Mouse (Mus musculus): ENCODE data around the gene Havcr2. TPM values are rescaled to one million over a fixed set of nuclear protein-coding genes. Genes with fewer than 3 reads are reported as not detected.
"Not testable (repeated sequence)": the region's sequence is repeated elsewhere in the genome, so short reads cannot be mapped to it uniquely, and the experiment has no call there.

Havcr2 gene
- total and polyA plus RNA-seq, 2 experiments from 2014 or later: 0.22 to 1.1 TPM

DNA sequence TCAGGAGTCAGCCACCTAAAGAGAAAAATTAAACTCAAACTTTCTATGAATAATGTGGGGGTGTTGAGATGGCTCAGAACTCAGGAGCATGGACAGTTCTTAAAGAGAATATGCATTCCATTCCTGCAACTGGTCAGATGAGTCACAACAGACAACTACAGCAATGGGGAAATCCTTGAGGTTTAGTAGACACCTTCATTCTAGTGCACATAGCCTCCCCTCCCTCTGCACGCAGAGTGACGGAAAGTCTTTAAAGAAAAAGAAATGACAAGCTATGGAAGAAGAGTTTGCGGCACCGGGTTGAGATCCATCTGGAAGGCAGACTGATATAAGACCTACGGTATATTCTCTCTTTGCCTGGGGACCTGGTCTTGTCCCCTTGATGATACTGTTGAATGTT, 55.2 kb downstream of the Havcr2 start:
- Histone ChIP-seq H3K4me3 (ENCODE audit: low read depth, low read length) (no peak overlapping the region), H3K27ac (ENCODE audit: low read depth, low read length) (no peak overlapping the region), H3K9me3 (ENCODE audit: low read length) (no peaks in the 10 kb centered on the region), H3K4me2 (ENCODE audit: low read depth) (no peak overlapping the region), H3K4me1 (ENCODE audit: insufficient read depth) (no peaks in the 10 kb centered on the region), H3K9ac (no peak overlapping the region), H3K36me3 (ENCODE audit: insufficient read depth) (no peaks in the 10 kb centered on the region), H3K27me3 (ENCODE audit: insufficient read depth, low read length) (no peaks in the 10 kb centered on the region)
- no peak for ATAC-seq
- no peak for TF ChIP-seq CTCF (IDR thresholded peaks at IDR 0.05; ENCODE audit: low read depth)
- 95% methylated on average over 5 of the region's 5 CpGs for WGBS
- no peak for DNase-seq

DNA sequence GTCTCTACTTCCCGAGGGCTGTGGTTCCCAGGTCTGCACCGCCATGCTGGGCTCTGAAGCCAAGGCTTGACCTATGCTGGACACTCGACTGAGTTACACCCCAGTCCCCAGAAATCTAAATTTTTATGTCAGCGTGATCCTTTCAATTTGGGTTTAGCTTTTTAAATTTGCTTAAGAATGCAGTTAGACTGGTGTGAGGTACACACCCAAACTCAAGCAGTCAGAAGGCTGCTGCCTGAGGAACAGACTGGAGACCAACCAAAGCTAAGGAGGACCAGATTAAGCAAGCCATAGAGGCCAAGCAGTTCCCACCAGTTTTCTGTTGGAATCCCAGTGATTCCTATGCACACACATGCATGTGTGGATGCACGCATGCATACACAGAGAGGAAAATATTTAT, 66.6 kb downstream of the Havcr2 start:
- H3K9me3 ChIP-seq (ENCODE audit: low read length); ATAC-seq: not testable (repeated sequence)
- WGBS: 89% methylated on average over 5 of the region's 5 CpGs

DNA sequence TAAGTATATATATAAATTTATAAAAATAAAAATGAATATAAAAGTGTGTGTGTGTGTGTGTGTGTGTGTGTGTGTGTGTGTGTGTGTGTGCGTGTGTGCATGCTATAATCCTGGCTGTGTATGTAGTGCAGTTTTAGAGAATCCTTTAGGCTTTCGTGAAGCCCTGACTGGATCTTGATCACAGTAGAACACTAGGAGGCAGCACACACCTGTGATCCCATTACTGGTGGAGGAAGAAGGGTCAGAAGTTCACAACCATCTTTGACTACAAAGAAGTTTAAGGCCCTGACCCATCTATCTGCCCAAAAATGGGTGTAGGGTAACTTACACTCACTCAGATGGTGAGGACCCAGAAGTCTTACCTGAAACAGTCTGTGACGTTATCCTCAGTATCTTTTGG, 68.0 kb downstream of the Havcr2 start:
- Histone ChIP-seq H3K27ac (ENCODE audit: low read depth, low read length) (no peak overlapping the region), H3K4me2 (ENCODE audit: low read depth) (no peak overlapping the region), H3K4me1 (ENCODE audit: insufficient read depth) (no peaks in the 10 kb centered on the region), H3K9ac (no peak overlapping the region), H3K27me3 (ENCODE audit: insufficient read depth, low read length) (no peaks in the 10 kb centered on the region), H3K36me3 (ENCODE audit: insufficient read depth) (no peaks in the 10 kb centered on the region), H3K9me3 (ENCODE audit: low read length) (no peaks in the 10 kb centered on the region), H3K4me3 (ENCODE audit: low read depth, low read length) (no peak overlapping the region)
- DNase-seq (no peak), ATAC-seq (no peak)
- TF ChIP-seq CTCF (IDR thresholded peaks at IDR 0.05; ENCODE audit: low read depth): peak; percentile 25
- 82% methylated on average over 3 of the region's 3 CpGs for WGBS

More for the DNA sequence above, 66.6 kb downstream of the Havcr2 start:
- not testable (repeated sequence) for H3K4me2 ChIP-seq (ENCODE audit: low read depth); H3K4me3 ChIP-seq (ENCODE audit: low read depth, low read length); DNase-seq; H3K9ac ChIP-seq; H3K27me3 ChIP-seq (ENCODE audit: insufficient read depth, low read length); H3K27ac ChIP-seq (ENCODE audit: low read depth, low read length); H3K4me1 ChIP-seq (ENCODE audit: insufficient read depth); H3K36me3 ChIP-seq (ENCODE audit: insufficient read depth)

DNA sequence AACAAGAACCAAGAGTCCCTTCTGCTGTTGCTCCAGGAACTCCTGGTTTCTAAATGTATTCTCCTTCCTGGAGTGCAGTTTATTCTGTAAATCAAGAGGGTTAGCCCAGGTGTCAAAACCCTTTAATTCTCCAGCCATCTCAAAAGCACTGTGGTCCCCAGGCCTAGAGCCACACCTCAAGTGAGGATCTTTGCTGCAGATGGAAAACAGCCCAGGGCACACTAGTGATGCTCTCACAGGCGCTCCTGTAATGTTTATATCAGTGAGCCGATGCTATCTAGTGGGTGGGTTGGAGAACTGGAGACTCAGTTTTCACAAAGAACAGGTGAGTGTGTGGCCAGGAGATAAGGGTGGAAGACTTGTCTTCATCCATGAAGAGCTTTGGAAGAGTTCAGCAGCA, 69.2 kb downstream of the Havcr2 start, which contains the start of gene Gm12169:
Gene Gm12169, plus strand, starts transcription at position 301 of the 400 bp plus-strand sequence.
- no peak within 1 kb of the TSS for H3K4me3 ChIP-seq (ENCODE audit: low read depth, low read length)
- no peaks in the 10 kb centered on the region for H3K9me3 ChIP-seq (ENCODE audit: low read length)
- DNase-seq (no peak), ATAC-seq (no peak)
- H3K9ac ChIP-seq: no peak within 1 kb of the TSS
- no peaks in the 10 kb centered on the region for H3K36me3 ChIP-seq (ENCODE audit: insufficient read depth)
- no peaks in the 10 kb centered on the region for H3K4me1 ChIP-seq (ENCODE audit: insufficient read depth)
- WGBS: 99% methylated on average over 2 of the region's 2 CpGs
- no peak within 1 kb of the TSS for H3K4me2 ChIP-seq (ENCODE audit: low read depth)
- no peaks in the 10 kb centered on the region for H3K27me3 ChIP-seq (ENCODE audit: insufficient read depth, low read length)
- no peak within 1 kb of the TSS for H3K27ac ChIP-seq (ENCODE audit: low read depth, low read length)
- no peak for TF ChIP-seq CTCF (IDR thresholded peaks at IDR 0.05; ENCODE audit: low read depth)

DNA sequence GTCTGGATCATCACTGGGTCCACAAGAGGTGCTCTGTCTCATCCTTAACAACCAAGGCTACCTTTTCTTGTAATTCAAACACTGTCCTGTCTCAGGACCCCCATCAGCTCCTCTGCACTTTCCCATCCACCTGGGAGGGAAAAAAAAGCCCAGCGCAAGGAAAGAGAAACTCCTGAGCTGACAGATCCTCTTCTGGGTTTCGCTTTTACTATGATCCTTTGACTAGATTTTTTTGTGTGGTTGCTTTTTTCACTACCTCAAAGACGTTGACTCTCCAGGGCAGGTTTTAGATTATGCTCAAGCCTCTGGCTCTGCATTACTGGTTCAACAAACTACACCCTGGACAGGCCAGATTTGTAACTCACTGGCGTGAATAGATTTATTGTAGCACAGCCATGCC, 75.4 kb downstream of the Havcr2 start:
- Histone ChIP-seq H3K4me3 (ENCODE audit: low read depth, low read length) (no peak overlapping the region), H3K9me3 (ENCODE audit: low read length) (no peaks in the 10 kb centered on the region), H3K27ac (ENCODE audit: low read depth, low read length) (no peak overlapping the region), H3K9ac (no peak overlapping the region), H3K27me3 (ENCODE audit: insufficient read depth, low read length) (no peaks in the 10 kb centered on the region), H3K36me3 (ENCODE audit: insufficient read depth) (no peaks in the 10 kb centered on the region), H3K4me2 (ENCODE audit: low read depth) (no peak overlapping the region), H3K4me1 (ENCODE audit: insufficient read depth) (no peaks in the 10 kb centered on the region)
- no peak for TF ChIP-seq CTCF (IDR thresholded peaks at IDR 0.05; ENCODE audit: low read depth)
- ATAC-seq (no peak), DNase-seq (no peak)
- WGBS: 86% methylated on average over 4 of the region's 4 CpGs

Other genes with a start within 250 kb of the Havcr2 start
- gene Fndc9, start 219.4 kb upstream of the Havcr2 start, total RNA-seq (2014; rRNA removed): 11.1 and 12.2 TPM in 2 replicates
- gene Fndc9, start 219.4 kb upstream of the Havcr2 start, polyA plus RNA-seq (2015; fragmentation: Nextera tagmentation; extraction: Ambion mirVana): 9.9 and 15.9 TPM in 2 replicates
- gene Cyfip2, start 142.1 kb upstream of the Havcr2 start, total RNA-seq (2014; rRNA removed): 92.5 and 114 TPM in 2 replicates
- gene Cyfip2, start 142.1 kb upstream of the Havcr2 start, polyA plus RNA-seq (2015; fragmentation: Nextera tagmentation; extraction: Ambion mirVana): 54.9 and 75.8 TPM in 2 replicates
- gene Itk, start 65.4 kb upstream of the Havcr2 start, total RNA-seq (2014; rRNA removed): 0.19 and 0.31 TPM in 2 replicates
- 0.05 and 0.06 TPM in 2 replicates for gene Itk, start 65.4 kb upstream of the Havcr2 start, polyA plus RNA-seq (2015; fragmentation: Nextera tagmentation; extraction: Ambion mirVana)
- gene Fam71b, start 58.4 kb upstream of the Havcr2 start, total RNA-seq (2014; rRNA removed): not detected in 2 replicates
- not detected in 2 replicates for gene Fam71b, start 58.4 kb upstream of the Havcr2 start, polyA plus RNA-seq (2015; fragmentation: Nextera tagmentation; extraction: Ambion mirVana)
- gene Med7, start 18.0 kb upstream of the Havcr2 start, total RNA-seq (2014; rRNA removed): 39.7 and 43.9 TPM in 2 replicates
- 60.3 and 70.6 TPM in 2 replicates for gene Med7, start 18.0 kb upstream of the Havcr2 start, polyA plus RNA-seq (2015; fragmentation: Nextera tagmentation; extraction: Ambion mirVana)
- not detected in 2 replicates for gene Gm12169, start 69.3 kb downstream of the Havcr2 start, total RNA-seq (2014; rRNA removed)
- not detected in 2 replicates for gene Gm12169, start 69.3 kb downstream of the Havcr2 start, polyA plus RNA-seq (2015; fragmentation: Nextera tagmentation; extraction: Ambion mirVana)
- not detected in 2 replicates for gene BC053393, start 116.6 kb downstream of the Havcr2 start, total RNA-seq (2014; rRNA removed)
- gene BC053393, start 116.6 kb downstream of the Havcr2 start, polyA plus RNA-seq (2015; fragmentation: Nextera tagmentation; extraction: Ambion mirVana): 0.07 TPM in 1 of 2 replicates, not detected in the other
- gene Dppa1, start 174.3 kb downstream of the Havcr2 start, total RNA-seq (2014; rRNA removed): not detected in 2 replicates
- gene Dppa1, start 174.3 kb downstream of the Havcr2 start, polyA plus RNA-seq (2015; fragmentation: Nextera tagmentation; extraction: Ambion mirVana): not detected in 2 replicates

All from forebrain, postnatal 0 days (tissue).